Mouse (Mus musculus) right cerebral cortex, postnatal 10 days (tissue): Measurements from ENCODE around the gene Atad5.
"Not testable (repeated sequence)": the region's sequence is repeated elsewhere in the genome, so short reads cannot be mapped to it uniquely, and the experiment has no call there.

Experiments
- DNase-seq, 2 experiments: peaks; one replicate each; pipeline ENCODE4 v3.0.0; 2021; ENCODE audit warnings: low spot score in 2 of 2

The Atad5 gene

DNA sequence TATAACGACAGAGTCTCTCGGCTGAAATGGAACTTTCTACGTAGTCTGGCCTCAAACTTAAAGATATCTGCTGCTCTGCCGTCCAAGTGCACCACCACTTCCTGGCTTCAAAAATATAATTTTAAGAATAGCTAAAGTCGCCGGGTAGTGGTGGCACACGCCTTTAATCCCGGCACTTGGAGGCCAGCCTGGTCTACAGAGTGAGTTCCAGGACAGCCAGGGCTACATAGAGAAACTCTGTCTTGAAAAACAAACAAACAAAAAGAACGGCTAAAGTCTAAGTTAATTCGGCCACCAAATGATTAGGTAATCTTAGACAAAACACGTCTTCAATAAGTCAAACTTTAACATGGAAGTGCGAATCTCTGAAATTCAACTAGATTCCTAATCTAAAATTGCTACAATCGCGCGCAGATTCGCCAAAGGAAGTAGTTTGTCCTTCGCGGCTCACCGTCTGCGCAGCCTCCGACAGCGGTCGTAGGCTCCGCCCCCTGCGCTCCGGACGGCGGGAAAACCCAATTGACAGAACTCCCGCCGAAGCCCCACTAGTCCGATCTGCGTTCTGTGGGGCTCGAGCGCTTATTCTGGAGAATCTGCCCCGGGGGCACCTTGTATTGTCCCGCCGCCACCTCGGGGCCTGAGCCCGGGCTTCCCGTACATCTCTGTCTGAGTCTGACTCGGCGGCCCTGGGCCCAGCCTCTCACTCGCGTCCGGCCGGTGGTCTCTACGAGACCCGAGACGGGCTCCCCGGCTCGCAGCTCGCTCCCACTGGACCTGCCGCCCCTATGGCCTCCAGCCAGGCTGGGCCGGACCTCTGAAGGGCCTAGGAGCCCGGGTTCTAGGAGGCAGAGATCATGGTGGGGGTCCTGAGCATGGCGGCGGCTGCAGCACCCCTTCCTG lies at the start of gene Atad5:
Gene Atad5, plus strand, starts transcription at position 484 of the 900 bp plus-strand sequence.
- DNase-seq = peak; percentile 94 to 95

DNA sequence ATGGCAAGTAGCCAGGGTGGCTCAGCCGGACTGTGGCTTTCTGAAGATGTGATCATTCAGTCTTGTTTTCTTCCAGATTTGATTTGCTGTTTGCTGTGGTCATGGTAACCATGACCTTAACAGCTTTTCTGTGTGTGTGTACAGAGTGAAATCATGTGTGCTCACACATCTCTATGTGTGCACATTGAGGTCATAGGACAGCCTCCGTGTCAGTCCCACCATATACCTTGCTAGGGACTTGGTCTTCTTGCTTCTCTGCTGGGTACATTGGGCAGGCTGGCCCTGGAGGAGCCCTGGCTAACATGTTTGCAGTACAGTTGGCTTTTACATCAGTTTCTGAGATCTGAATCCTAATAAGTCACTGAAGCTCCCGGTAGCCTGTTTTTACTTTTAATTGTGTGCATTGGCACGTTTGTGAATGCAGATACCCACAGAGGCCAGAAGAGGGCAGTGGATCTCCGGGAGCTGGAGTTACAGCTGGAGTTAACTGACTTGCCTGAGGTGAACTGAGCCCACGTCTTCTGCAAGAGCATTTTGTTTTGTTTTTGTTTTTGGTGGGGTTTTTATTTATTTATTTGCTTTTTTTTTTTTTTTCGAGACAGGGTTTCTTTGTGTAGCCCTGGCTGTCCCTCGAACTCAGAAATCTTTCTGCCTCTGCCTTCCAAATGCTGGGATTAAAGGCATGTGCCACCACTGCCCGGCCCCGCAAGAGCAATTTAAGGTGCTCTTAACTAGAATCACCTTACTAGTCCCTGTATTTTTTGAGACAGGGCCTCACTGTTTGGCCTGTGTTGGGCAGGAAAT lies 46.4 kb upstream of the Atad5 start:
- peak; percentile 47 to 54 for DNase-seq

DNA sequence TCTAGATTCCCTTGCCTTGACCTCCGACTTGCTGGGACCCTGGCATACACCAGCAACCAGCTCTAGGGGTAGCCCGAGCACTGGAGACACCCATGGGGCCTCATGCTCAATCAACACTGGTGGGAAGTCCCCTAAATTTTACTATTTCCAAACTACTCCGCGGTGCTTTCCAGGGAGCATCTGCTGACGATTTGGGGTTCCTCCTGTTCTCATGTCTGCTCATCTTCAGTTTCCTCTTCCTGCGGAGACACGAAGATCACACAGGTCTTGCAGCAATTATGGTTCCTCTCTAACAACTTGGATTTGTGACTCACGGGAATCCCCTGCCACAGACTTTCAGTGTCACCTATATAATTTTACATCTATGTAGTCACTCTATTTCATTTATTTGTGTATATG lies 45.8 kb upstream of the Atad5 start:
- no peak for DNase-seq

DNA sequence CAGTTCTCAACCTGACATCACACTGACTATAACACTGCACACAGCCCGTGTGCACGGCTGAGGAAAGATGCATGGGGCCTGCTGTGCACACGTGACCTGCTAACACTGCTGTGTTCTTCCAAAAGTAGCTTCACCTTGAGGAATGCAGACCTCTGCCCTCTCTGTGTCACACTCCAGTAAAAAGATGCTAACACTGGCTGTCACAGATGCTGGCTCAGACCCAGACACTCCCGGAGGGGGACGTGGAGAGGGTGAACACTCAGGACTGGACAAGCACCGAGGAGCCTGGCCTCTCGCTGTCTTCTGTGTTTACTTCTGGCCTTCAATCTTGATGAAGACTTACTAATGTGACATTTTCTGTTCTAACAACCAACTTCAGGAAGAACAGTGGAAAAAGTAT lies 42.3 kb upstream of the Atad5 start:
- no peak for DNase-seq

DNA sequence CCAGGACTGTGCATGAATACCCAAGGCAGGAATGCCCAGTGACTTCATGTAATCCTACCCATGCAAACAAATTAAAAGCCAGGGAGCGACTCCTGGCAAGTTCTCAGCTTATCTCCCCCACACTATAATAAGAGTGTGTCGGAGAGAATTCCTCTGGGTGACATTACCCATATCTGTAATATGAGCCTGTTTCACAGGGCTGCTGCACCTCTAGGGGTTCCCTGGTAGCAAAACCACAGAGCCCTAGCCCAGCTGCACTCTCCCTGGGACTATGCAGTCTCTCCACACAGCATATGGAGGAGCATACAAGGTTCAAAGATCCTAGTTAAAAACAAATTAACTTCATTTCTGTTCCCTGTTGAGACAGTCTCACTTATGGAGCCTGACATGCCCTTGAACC lies 39.1 kb upstream of the Atad5 start:
- no peak for DNase-seq

DNA sequence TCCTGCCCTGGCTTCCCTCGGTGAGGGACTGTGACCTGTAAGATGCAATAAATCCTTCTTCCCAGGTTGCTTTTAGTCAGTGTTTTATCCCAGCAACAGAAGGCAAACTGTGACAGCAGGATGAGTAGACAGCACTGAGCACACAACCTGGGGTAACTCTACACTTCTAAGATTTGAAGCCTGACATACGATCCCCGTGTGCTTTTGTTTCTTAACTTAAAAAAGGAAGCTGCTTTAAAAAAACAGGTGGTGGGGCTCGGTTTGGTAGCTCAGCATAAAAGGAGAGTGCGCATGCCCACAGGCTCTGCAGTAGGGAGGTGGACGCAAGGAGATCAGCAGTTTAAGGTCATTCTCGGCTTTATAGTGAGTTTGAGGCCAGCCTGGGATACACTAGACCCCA lies 36.7 kb upstream of the Atad5 start:
- DNase-seq = no peak

DNA sequence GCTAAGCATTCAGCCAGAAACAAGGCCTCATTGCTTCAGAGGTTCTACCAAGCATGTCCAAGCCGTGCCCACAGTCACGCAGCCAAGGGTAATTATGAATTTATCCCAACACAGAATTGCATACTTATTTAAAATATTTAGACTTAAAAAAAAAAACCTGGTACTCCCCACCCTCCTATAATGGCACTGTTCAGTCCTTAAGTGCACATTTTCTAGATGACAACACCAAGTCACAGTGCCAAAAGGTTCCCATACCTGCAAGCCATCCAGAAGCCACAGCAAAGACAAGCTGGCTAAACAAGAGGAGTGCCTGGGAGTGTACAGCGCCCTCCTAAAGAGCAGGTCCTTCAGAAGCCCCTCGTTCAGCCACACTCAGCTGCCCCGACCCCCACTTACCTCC lies 36.0 kb upstream of the Atad5 start:
- no peak for DNase-seq

DNA sequence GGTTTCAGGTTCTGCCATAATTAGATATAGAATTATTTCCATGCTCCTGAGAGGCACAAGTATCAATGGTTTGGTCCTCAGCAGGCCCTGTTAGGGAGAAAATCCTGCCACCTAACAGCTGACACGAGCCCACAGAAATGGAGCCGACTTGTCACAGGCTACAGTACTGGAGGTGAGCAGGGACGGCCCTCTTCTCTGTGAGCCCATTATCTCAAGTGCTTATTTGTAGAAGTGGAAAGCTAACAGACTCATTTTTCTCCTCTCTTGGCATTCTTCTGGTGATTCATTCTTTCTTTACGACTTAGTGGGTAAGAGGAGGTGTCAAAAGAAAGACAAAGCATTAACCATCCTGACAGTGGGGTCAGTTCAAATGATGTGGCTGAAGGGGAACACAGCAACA lies 34.5 kb upstream of the Atad5 start:
- DNase-seq = no peak

DNA sequence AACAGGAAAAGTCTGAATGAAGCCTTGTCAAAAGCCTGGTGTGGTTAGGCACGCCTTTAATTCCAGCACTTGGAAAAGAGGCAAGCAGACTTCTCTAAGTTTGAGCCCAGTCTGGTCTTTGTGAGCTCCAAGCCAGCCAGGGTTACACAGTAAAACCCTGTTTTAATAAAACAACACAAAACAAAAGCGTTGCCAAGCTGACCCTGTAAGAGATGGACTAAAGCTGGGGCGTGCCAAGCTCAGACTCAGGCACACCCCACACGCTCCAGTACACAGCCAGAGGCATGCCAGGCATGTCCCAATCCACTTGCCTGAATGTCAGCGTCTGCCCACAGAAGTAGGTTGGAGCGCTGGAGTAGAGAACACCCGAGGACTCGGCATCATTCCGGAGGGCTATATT lies 33.1 kb upstream of the Atad5 start:
- no peak for DNase-seq

DNA sequence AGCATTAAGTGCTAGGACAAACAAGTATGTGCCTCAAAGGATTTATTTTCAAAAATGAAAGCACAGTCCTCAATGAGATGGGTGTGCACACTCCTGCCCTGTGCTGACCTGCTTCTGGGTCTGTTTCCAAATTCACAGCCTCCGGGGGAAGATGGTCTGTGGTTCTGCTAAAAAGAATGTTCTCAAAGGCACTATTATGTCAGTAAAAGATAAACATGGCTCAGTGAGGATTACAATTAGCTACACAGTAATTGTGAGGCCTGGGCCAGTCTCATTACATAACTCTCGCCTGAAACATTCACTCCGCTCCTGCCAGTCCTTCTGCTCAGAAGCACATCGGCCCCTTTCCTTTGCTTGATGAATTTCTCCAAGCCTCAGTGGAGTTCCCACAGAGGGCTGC lies 27.0 kb upstream of the Atad5 start:
- DNase-seq = peak; percentile 46 to 62

DNA sequence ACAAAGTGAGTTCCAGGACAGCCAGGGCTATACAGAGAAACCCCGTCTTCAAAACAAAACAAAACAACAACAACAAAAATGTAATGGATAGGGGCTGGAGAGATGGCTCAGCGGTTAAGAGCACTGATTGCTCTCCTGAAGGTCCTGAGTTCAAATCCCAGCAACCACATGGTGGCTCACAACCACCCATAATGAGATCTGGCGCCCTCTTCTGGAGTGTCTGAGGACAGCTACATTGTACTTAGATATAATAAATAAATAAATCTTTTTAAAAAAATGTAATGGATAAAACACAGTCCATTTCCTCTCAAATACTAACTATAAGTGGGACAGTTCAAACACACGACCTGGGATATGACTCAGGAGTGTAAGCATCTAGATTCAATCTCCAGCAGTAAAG lies 22.8 kb upstream of the Atad5 start:
- DNase-seq = not testable (repeated sequence)

DNA sequence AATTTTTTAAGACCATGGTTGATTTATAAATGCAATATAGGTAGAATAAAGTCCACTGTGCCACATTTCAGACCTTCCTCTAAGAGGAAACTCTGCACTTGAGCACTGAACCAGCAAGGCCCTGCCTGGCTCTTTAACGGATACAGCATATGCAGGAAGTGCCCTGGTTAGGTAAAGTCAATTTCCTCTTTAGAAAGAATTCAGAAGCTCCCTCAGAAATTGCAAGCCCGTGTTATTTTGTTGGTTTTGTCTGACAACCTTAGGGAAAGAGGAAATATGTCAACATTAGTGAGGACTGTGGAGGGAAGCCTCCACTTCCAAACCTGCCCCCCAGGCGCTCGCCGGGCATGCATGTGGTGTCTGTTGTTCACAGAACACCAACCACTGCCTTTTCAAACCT lies 21.6 kb upstream of the Atad5 start:
- DNase-seq = no peak

DNA sequence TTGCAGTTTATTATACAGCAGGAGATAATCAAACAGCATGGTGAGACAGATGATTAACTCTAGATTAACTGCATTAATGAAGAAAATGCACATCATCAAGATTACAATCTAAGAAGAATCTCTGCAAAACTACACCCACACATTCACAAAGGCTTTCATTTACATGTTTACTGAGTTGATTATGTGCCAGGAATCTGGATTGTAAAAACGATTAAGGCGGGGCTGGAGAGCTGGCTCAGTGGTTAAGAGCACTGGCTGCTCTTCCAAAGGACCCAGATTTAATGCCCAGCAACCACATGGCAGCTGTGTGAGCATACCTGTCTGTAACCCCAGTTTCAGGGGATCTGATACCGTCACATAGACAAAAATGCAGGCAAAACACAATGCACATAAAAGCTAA lies 19.4 kb upstream of the Atad5 start:
- DNase-seq = no peak

DNA sequence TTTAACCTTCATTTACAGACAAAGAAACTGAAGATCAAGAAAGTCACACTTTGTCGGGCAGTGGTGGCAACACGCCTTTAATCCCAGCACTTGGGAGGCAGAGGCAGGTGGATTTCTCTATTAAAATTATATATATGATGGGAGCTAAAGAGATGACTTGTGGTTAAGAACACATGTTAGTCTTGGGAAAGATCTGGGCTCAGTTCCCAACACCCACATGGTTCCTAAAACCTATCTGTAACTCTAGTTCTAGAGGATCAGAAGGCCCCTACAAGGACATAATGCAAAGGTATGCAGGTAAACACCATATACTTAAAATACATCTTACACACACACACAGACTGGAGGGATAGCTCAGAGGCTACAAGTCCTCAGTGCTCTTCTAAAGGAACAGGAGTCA lies 18.2 kb upstream of the Atad5 start:
- DNase-seq = no peak

DNA sequence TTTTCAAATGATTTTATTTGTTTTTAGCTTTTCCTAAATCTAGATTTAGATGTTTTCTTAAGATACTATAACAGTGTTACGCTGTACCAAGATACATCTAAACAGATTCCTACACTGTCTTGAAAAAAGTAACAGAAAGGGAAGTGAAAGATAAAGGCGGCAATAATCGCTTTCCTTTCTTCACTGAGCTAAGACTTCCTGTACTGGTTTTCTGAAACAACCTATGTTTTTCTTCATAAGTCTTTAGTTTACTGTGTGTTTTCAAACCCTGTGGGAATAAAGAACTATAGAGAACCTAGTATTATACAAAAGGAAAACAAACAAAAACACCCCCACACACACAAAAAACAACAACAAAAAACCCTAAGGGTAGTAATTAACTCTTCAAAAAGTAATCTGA lies 16.8 kb upstream of the Atad5 start:
- DNase-seq = no peak

DNA sequence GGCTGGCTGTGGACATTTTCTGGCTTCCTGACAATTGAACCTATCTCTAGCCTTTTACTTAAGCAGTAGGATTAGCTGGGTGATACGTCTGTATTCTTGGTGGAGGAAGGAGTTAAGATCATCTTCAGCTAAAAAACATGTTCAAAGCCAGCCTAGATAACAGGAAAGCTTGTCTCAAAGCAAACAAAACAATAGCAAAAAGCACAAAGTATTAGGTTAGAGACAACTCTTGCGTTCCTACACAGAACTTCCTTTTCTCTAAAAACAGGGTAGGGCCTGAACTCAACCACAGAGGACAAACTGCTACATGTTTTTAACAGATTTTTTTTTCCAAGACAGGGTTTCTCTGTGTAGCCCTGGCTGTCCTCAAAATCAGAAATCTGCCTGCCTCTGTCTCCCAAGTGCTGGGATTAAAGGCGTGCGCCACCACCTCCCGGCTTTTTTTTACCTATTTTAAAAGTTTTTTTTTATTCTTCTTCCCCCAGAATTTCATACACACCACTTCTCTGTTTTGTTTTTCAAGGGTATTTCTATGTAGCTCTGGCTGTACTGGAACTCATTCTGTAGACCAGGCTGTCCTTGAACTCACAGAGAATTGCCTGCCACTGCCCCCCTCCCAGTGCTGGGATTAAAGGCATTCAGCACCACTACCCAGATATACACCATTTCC lies 13.5 kb upstream of the Atad5 start:
- DNase-seq = no peak

DNA sequence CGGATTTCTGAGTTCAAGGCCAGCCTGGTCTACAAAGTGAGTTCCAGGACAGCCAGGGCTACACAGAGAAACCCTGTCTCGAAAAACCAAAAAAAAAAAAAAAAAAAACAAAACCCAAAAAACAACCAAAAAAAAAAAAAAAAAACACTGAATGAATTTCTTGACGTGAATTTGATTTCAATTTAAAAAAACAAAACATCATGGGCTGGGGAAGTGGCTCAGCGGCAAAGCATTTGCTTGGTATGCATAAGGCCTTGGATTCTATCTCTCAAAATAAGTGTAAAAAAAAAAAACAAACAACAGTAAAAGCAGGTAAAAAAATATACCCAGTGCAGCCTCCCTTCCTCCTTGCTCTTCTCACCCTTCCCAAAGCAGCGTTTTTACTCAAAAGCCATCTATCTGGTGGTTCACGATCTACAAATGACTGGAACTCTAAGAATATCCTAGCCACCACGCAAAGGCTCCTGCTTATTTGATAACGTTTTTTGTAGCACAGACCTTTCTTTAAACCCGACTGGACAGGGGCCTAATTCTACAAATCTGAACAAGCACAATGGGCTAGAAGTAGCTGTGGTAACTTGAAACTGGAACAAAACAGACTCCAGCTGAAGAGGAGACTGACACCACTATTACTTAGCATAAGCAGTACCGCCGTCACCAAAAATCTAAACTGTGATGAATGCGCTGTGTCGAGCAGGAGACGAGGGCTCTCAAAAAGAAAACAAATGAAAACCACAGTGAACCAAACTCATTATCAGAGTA lies 11.2 kb upstream of the Atad5 start:
- no peak for DNase-seq

DNA sequence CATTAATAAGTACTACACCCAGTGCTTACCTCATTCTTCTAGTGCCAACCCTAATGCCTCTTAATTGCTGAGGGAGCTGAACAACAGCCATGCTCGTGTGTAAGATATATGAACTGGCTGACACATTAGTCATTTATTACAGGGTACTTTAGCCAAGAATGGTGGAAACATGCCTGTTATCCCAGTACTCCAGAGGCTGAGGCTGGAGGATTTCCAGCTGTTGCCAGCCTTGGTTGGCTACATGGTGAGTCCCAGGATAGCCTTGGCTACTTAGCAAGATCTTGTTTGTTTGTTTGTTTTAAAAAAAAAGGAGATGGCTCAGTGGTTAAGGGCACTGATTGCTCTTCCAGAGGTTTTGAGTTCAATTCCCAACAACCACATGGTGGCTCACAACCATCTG lies 10.4 kb upstream of the Atad5 start:
- DNase-seq = no peak

DNA sequence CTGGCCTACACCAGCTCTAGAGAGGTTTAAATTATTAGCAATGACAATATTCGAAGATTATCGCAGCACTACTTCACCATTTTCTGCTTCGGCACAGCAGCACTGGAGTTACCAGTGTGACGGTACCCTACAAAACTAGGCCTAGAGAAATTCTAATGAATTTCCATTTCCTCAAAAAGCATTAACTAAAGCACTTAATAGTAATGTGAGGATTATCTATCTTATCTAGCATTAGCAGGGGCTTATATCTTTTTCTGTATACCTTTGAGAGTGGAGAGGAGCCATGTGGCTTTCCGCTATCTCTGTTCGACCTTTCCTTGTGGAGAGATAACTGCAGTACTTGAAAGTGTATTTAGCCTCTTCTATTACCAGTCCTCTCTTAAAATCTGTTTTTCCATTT lies 9.4 kb upstream of the Atad5 start:
- no peak for DNase-seq

DNA sequence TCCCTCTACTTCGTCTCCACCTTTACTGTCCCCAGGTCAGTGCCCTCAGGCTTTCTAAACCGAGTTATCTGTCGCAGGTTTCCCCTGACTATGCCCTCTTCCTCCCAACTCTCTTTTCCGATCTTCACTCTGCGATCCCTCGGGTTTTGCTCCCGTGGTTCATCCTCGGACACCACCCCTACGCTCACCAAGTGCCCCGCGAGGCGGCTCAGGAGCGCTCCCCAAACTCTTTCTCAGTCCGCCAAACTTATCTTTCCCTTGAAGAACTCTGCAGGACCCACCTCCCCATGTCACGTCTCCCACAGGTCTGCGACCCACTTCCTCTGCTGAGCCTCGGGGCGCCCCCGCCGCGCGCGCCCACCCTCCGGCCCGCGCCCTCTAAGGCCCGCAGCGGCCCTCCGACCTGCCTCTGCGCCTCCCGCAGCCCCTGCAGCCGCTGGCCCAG lies 8.8 kb upstream of the Atad5 start:
- peak in 1 of 2 experiments; percentile 27 for DNase-seq

DNA sequence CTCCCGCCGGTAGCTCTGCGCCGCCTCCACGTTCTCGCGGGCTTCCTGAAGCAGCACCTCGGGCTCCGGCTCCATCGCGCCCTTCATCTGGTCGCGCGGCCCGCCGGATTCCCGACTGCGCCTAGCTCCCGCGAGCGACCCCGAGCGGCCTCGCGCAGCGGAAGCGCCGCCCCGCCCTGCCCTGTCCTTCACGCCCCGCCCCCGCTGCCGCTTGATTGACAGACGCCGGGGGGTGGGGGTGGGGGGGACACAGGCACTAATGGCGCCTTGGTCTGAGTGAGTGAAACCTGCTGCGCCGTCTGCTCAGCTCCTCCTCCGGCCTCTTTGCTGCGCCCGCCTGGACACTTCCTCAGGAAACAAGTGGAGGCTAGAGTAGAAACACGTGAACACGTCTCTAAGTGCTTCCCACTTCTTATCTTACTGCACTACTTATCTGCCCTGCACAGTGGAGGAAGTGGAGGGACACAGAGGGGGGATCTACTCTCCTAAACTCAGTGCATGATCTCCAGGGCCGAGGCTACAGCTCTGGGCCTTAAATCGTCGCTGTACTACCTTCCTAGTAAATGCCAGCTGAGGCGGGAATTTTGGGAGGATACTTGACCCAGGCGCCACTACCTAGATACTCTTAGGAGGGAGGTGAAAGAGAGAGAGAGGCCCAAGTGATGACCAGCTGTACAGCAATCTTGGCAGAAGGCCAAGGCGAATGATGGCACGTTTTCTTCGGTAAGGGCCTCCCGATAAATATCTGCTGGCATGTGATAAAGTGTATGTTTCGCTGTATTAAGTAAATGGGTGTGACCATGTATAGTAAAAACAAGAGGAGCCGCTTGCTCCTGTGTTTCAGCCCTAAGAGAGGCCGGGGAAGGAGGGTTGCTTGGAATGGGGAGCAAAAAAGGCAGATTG lies 8.1 kb upstream of the Atad5 start, which contains the start of gene Crlf3:
Gene Crlf3, minus strand, starts transcription at position 166 of the 903 bp plus-strand sequence.
- peak; percentile 93 to 94 for DNase-seq
